Mouse (Mus musculus) subcutaneous adipose tissue, adult 2 months (tissue): ENCODE data around the gene Zfp831. TPM values are rescaled to one million over a fixed set of nuclear protein-coding genes. Genes with fewer than 3 reads are reported as not detected.

ENCODE experiments used
- polyA plus RNA-seq: library from polyadenylated mRNA; depleted of rRNA; stranded (reverse); fragments of >200 nt; gene quantifications from 2 replicates; pipeline ENCODE4 v1.2.3, GENCODE M21; 2012; ENCODE audit warnings: low replicate concordance; rRNA removed

The Zfp831 gene
- 0.09 and 0.28 TPM in 2 replicates for polyA plus RNA-seq

DNA sequence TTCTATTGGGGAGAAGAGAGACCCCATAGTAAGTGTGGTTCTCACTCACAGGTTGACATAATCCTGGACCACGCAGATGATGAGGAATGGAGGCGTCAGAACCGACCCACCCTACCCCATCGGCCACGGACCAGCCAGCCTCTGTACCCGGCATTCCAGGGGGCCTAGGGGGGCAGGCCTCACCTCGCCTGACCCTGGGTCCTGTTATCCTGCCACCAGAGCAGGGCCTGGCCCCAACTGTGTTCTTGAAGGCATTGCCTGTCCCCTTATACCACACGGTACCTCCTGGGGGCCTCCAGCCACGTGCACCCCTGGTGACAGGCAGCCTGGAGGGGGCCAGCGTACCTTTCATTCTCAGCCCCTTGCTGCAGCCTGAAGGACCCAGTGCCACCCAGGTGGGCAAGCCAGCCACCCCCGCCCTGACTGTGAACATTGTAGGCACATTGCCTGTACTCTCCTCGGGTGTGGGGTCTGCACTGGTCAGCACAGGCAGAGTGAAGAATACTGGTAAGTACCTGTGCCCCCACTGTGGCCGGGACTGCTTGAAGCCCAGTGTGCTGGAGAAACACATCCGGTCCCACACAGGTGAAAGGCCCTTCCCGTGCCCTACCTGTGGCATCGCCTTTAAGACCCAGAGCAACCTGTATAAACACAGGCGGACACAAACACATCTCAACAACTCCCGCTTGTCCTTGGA is at the start of gene Zfp831:
Gene Zfp831, plus strand, starts transcription at position 87 of the 697 bp plus-strand sequence.

Other genes starting within 250 kb of the Zfp831 start
- 66.1 and 71.7 TPM in 2 replicates for gene Nelfcd, start 227.7 kb upstream of the Zfp831 start, polyA plus RNA-seq
- 309 and 377 TPM in 2 replicates for gene Ctsz, start 204.5 kb upstream of the Zfp831 start, polyA plus RNA-seq
- gene Tubb1, start 192.8 kb upstream of the Zfp831 start, polyA plus RNA-seq, result 0.16 and 0.19 TPM in 2 replicates
- gene Atp5e, start 179.4 kb upstream of the Zfp831 start, polyA plus RNA-seq, result 302 and 356 TPM in 2 replicates
- 54.3 and 69.8 TPM in 2 replicates for gene Prelid3b, start 170.5 kb upstream of the Zfp831 start, polyA plus RNA-seq
- gene Edn3, start 117.1 kb downstream of the Zfp831 start, polyA plus RNA-seq, result 1.5 TPM in 1 of 2 replicates, not detected in the other